Mouse (Mus musculus): ENCODE results near the gene Hist1h2bf.
"Not testable (repeated sequence)": the region's sequence is repeated elsewhere in the genome, so short reads cannot be mapped to it uniquely, and the experiment has no call there.

The Hist1h2bf gene

GRCm38 (mm10) chr13:23570261-23571021 is 3.6 kb downstream of the Hist1h2bf start:
- not testable (repeated sequence) for DNase-seq

DNA sequence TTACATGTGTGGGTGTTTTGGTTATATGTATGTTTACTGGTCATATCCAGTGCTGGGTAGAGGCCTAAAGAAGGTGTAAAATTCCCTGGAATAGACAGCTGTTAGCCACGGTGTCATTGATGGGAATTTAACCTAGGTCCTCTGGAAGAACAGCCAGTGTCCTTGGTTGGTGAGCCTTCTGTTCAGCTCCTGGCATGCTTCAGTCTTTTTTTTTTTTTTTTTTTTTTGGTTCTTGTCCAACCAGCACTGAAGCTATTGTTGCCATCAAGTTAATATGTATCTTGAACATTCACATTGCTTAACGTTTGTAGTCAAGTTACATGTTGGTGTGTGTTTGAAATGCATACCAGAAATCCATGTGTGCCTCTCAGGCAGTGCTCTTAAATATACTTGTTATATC is 9.5 kb downstream of the Hist1h2bf start:
- DNase-seq = no peak

DNA sequence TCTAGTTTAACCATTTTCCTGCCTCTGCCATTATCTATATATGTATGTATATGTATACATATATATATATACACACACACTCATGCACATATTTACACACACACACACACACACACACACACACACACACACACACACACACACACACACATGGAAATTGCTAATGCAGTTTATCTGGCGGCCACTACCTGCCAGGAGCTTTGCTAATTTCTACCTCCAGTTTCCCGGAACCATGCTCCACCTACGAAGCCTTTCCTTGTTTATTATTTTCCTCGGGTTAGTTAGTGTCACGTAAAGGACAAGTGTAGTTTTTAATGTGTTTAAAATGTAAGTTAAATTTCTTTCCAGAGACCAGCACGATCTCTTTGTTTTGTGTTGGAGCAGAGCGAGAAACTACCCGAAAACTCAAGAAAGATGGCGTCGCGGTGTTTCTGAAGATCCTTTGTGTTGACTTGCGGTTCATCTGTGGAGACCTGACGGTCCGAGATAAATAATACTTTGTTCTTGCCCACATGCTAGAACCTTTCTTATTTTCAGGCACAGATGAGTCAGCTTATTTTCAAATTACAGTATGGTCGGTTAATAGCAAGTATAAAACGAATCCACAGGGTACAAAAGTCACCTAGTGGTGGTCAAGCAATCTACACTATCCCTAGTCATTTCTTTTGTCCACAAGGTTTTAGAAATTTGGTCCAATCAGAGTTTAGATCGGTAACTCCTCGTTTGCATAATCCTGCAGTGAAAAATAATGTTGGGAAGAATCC is 11.1 kb downstream of the Hist1h2bf start:
- DNase-seq = no peak

DNA sequence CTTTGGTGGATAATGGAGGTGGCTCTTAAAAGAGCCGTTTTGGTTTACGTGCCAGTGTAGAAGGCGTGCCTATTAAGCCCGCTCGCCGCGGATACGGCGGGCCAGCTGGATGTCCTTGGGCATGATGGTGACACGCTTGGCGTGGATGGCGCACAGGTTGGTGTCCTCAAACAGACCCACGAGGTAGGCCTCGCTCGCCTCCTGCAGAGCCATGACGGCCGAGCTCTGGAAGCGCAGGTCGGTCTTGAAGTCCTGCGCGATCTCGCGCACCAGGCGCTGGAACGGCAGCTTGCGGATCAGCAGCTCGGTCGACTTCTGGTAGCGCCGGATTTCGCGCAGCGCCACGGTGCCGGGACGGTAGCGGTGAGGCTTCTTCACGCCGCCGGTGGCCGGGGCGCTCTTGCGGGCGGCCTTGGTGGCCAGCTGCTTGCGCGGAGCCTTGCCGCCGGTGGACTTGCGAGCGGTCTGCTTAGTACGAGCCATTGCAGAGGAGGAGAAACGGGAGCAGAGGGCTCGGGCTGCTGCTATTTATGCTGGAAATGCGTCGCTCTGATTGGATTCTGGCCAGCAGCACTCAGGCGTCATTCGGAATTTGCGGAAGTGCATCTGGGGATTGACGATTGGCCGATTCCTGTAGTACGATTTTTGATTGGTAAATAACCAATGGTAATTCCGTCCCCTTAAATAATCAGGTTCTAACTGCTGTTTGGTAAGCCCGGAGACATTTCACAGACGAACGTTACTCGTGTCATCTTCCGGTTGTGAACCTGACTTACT is 11.9 kb downstream of the Hist1h2bf start, which contains the start of gene Hist1h3e:
Hist1h3e (minus strand) TSS at position 487 of the 777 bp plus-strand sequence.
- DNase-seq = peak; percentile 86 to 90

DNA sequence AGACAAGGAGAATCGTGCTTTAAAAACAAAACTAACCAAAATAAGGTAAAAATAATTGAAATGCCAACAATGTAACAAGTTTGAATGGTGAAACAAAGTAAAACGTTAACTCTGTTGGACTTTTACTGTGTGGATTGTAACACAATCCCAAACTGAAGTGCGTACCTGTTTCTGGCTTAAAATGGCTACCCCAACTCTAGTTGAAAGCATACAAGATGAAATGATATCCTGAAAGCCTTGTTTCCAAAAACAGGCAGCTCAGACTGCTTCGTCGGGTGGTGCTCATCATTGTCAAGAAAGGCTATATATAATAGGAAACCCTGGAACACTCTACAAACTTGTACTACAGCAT is 12.5 kb downstream of the Hist1h2bf start:
- not testable (repeated sequence) for DNase-seq

- not testable (repeated sequence) for DNase-seq
Observed at GRCm38 (mm10) chr13:23560699-23561098, 13.3 kb downstream of the Hist1h2bf start.

DNA sequence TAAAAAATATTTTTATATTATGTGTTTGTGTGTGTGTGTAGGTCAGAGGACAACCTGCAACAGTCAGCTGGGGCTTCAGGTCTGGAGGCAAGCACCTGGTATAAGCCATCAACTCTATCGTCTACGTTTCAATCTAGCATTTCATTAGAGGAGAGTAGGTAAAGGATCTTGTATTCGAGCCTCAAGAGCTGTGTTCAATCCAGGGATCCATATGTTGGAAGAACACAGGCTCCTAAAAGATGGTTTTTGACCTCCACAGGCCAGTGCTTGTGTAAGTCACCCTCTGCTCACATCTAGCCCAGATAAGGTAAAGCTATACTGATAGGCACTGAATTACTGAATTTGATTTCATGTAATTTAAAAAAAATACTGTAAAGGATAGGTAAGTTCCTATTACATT is 17.1 kb downstream of the Hist1h2bf start:
- no peak for DNase-seq

DNA sequence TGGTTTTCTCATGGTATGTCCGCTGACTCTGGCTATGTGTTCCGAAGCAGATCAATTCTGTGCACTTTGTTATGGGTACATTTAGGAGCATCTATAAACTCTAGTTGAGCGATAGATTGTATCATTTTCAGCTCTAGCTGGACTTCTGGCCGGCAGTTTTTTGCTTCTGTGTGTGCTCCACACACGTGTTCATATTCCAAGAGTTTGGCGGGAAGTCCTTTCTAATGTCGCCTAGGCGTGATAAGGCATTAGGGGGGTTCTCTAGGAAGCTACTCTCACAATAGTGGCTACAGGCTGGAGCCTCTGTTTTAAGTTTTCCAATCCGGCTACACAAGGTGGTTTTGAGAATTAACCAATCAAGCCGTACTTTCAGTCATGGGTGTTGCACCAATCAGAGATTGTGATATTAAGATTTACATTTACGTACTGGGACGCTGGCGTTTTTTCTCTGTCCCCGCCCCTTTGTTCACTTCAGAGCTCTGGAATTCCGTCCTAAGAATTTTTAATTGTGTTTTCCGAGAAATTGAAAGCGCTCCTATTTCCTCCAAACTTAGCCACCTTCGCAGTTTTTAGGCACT is 18.1 kb downstream of the Hist1h2bf start:
- peak; percentile 54 to 59 for DNase-seq

DNA sequence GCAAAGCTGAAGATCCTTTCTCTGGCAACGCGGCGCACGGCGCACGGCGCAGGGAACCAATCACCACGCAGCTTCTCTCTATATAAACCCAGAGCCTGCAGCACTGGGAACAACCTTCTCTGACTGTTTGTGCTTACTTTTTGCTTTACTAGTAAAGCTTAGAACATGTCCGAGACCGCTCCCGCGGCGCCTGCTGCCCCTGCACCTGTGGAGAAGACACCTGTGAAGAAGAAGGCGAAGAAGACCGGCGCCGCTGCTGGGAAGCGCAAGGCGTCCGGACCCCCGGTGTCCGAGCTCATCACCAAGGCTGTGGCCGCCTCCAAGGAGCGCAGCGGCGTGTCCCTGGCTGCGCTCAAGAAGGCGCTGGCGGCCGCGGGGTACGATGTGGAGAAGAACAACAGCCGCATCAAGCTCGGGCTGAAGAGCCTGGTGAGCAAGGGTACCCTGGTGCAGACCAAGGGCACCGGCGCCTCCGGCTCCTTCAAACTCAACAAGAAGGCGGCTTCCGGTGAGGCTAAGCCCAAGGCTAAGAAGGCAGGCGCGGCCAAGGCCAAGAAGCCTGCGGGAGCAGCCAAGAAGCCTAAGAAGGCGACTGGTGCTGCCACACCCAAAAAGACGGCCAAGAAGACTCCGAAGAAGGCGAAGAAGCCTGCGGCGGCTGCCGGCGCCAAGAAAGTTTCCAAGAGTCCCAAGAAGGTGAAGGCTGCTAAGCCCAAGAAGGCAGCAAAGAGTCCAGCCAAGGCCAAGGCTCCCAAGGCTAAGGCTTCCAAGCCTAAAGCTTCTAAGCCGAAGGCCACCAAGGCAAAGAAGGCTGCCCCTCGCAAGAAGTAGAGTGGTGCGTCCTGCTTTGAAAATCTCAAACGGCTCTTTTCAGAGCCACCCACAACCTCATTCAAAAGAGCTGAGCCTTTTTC is 18.8 kb downstream of the Hist1h2bf start:
- peak; percentile 87 to 93 for DNase-seq

GRCm38 (mm10) chr13:23554393-23554792 is 19.6 kb downstream of the Hist1h2bf start:
- no peak for DNase-seq

GRCm38 (mm10) chr13:23552962-23553361 is 21.0 kb downstream of the Hist1h2bf start, which contains the start of gene Hist1h1d:
Hist1h1d (plus strand) TSS chr13:23553262.
- no peak for DNase-seq

GRCm38 (mm10) chr13:23551931-23552914 is 21.8 kb downstream of the Hist1h2bf start:
- DNase-seq = no peak

DNA sequence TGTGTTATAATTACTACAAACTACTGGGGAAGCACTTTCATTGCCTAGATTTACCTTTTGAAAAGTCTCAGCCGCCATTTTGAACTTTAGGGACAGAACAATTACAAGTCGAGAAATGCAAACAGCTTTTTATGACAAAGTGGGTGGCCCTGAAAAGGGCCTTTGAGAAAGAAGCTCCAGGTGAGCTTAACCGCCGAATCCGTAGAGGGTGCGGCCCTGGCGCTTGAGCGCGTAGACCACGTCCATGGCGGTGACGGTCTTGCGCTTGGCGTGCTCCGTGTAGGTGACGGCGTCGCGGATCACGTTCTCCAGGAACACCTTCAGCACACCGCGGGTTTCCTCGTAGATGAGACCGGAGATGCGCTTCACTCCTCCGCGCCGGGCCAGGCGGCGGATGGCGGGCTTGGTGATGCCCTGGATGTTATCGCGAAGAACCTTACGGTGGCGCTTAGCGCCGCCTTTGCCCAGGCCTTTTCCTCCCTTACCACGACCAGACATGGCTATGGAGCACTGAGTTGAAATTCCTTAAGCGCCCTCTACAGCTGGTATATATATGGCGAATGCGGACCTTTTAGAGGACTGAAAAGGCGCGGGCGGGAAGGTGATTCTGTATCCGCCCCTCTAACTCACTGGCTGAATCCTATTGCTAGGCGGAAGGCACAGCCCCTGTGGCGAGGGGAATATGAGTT is 22.7 kb downstream of the Hist1h2bf start, which contains the start of gene Hist1h4f:
Hist1h4f (minus strand) TSS at position 503 of the 689 bp plus-strand sequence.
- DNase-seq = peak; percentile 84 to 88

GRCm38 (mm10) chr13:23550761-23551145 is 23.2 kb downstream of the Hist1h2bf start:
- no peak for DNase-seq

DNA sequence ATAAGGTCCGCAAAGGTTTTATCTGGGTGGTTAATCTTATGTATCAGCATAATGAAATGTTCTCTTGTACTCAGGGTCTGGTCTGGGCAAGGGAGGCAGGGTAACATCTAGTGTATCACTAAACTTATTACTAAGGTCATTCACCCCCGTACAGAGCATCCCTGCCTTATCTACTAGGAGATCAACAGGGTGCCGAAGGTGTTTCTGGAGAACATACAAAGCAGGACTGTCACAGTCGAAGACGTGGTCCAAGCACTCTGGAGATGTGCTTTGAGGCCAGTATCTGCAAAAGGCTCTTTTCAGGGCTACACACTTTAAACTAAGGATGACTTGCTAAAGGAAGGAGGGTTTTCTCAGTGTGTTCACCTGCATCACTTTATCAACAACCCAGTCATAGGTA is 27.3 kb downstream of the Hist1h2bf start:
- DNase-seq = no peak

DNA sequence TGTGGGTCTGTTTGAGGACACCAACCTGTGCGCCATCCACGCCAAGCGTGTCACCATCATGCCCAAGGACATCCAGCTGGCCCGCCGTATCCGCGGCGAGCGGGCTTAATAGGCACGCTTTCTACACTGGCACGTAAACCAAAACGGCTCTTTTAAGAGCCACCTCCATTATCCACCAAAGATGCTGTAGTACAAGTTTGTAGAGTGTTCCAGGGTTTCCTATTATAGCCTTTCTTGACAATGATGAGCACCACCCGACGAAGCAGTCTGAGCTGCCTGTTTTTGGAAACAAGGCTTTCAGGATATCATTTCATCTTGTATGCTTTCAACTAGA is 29.2 kb downstream of the Hist1h2bf start:
- DNase-seq = not testable (repeated sequence)

DNA sequence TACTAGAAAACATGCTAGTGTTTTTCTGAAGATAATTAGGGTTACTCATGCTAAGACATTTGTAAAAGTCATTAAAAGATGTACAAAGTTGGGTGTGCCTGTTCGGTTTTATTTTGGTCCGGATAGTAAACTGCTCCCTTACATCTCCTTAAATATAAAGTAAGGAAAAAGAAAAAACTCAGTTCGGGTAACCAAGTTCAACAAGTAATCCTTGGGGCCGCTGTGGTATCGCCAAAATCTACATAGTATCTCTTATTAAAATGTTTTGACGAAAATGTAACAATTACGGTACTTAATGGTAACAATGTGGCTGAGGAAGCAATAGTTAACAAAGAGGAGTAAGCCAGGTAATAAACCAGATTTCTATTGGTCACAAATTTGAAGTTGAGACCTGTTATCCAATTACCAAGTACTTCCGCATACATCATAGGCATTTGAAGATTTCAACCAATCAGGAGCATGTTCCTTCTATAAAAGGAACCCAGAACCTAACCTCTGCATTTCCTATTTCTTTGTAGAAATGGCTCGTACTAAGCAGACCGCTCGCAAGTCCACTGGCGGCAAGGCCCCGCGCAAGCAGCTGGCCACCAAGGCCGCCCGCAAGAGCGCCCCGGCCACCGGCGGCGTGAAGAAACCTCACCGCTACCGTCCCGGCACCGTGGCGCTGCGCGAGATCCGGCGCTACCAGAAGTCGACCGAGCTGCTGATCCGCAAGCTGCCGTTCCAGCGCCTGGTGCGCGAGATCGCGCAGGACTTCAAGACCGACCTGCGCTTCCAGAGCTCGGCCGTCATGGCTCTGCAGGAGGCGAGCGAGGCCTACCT is 29.8 kb downstream of the Hist1h2bf start, which contains the start of gene Hist1h3f:
Hist1h3f (plus strand) TSS at position 88 of the 822 bp plus-strand sequence.
- DNase-seq = peak; percentile 74 to 78

DNA sequence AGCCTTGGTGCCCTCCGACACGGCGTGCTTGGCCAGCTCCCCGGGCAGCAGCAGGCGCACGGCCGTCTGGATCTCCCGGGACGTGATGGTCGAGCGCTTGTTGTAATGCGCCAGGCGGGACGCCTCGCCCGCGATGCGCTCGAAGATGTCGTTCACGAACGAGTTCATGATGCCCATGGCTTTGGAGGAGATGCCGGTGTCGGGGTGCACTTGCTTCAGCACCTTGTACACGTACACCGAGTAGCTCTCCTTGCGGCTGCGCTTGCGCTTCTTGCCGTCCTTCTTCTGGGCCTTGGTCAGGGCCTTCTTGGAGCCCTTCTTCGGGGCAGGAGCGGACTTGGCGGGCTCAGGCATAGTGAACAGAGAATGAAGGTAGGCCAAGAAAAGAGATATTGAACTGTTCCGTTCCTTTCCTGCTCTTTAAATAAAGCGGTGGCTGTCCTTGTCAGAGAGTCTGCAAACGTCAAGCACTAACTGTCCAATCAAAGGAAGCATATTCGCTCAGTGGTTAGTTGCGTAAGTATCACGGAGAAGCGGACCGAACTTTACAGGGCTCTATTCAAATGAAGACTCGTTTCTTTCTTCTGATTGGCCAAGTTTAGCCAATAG is 30.9 kb downstream of the Hist1h2bf start, which contains the start of gene Hist1h2bh:
Hist1h2bh (minus strand) TSS at position 394 of the 609 bp plus-strand sequence.
- DNase-seq = peak; percentile 70 to 72
